Mouse (Mus musculus) forebrain, postnatal 0 days (tissue): ENCODE measurements at regions not wholly inside any gene's neighbourhood (a gene's known extent, or its start where the extent isn't known, plus 50 kb on each side); places are given as distances from the start of the nearest gene placed in this dataset.

Experiments
- ATAC-seq: fragments of 200-750 bp; cut with Nextera tagmentation; 2 replicates; pipeline ENCODE4 v1.8.0; 2017; ENCODE audit warnings: mild to moderate bottlenecking, moderate library complexity
- DNase-seq: peaks from one replicate; pipeline ENCODE4 v3.0.0-alpha.2; 2015
- H3K27ac ChIP-seq: fragments of 300-500 bp; sonication (generic); 2 replicates; pipeline ENCODE4 v1.5.1; 2014; ENCODE audit warnings: low read depth, mild to moderate bottlenecking, antibody characterized with exemption, low read length, moderate library complexity, mixed read lengths
- H3K27me3 ChIP-seq: fragments of 300-500 bp; sonication (generic); 2 replicates; pipeline ENCODE4 v1.6.1; 2014; ENCODE audit warnings: mild to moderate bottlenecking, low read length, mixed read lengths; ENCODE audit not compliant: insufficient read depth
- H3K36me3 ChIP-seq: fragments of 300-500 bp; sonication (generic); 2 replicates; pipeline ENCODE4 v1.6.1; 2014; ENCODE audit warnings: mild to moderate bottlenecking, moderate library complexity; ENCODE audit not compliant: insufficient read depth
- H3K4me1 ChIP-seq: fragments of 300-500 bp; sonication (generic); 2 replicates; pipeline ENCODE4 v1.6.1; 2014; ENCODE audit warnings: antibody characterized with exemption; ENCODE audit not compliant: insufficient read depth
- H3K4me2 ChIP-seq: fragments of 300-500 bp; sonication (generic); 2 replicates; pipeline ENCODE4 v1.6.1; 2014; ENCODE audit warnings: low read depth, mild to moderate bottlenecking, moderate library complexity
- H3K4me3 ChIP-seq: fragments of 300-500 bp; sonication (generic); 2 replicates; pipeline ENCODE4 v1.5.1; 2014; ENCODE audit warnings: low read depth, low read length, mixed read lengths
- H3K9ac ChIP-seq: fragments of 300-500 bp; sonication (generic); 2 replicates; pipeline ENCODE4 v1.6.1; 2014; ENCODE audit warnings: mild to moderate bottlenecking
- H3K9me3 ChIP-seq: fragments of 300-500 bp; sonication (generic); 2 replicates; pipeline ENCODE4 v1.6.1; 2016; ENCODE audit warnings: low read length
- CTCF ChIP-seq: sonication (generic); IDR thresholded peaks from 2 replicates; pipeline ENCODE4 v1.5.1; 2016; ENCODE audit warnings: antibody characterized with exemption, control low read depth, low read depth
- WGBS: fragments of 180-500 bp; shearing (Covaris S2); extraction: QIAGEN DNeasy Blood & Tissue Kit; methylation state at CpG from one replicate; pipeline ENCODE4 v1.1.7; 2014; 5-methylcytosine and 5-hydroxymethylcytosine counted together

GRCm38 (mm10) chr13:72763337-72763736 is 134.7 kb downstream of the Irx2 start:
- Histone ChIP-seq H3K4me2 (no peak overlapping the region), H3K9ac (no peak overlapping the region), H3K27me3 (no peaks in the 10 kb centered on the region; the same call in 1 of the 2 replicates), H3K9me3 (no peaks in the 10 kb centered on the region), H3K27ac (no peak overlapping the region), H3K4me1 (no peaks in the 10 kb centered on the region), H3K4me3 (no peak overlapping the region), H3K36me3 (no peaks in the 10 kb centered on the region)
- DNase-seq = no peak
- 61% methylated on average over 4 of the region's 4 CpGs for WGBS
- no peak for ATAC-seq
- no peak for TF ChIP-seq CTCF

GRCm38 (mm10) chr13:72767306-72767705 is 138.7 kb downstream of the Irx2 start:
- H3K27me3 ChIP-seq = no peaks in the 10 kb centered on the region; the same call in 1 of the 2 replicates
- H3K9ac ChIP-seq = no peak overlapping the region
- WGBS = 58% methylated on average over 5 of the region's 5 CpGs
- no peak for TF ChIP-seq CTCF
- H3K4me1 ChIP-seq = no peaks in the 10 kb centered on the region
- H3K36me3 ChIP-seq = no peaks in the 10 kb centered on the region
- no peaks in the 10 kb centered on the region for H3K9me3 ChIP-seq
- H3K4me3 ChIP-seq = no peak overlapping the region
- ATAC-seq (no peak), DNase-seq (no peak)
- no peak overlapping the region for H3K4me2 ChIP-seq
- H3K27ac ChIP-seq = no peak overlapping the region

DNA sequence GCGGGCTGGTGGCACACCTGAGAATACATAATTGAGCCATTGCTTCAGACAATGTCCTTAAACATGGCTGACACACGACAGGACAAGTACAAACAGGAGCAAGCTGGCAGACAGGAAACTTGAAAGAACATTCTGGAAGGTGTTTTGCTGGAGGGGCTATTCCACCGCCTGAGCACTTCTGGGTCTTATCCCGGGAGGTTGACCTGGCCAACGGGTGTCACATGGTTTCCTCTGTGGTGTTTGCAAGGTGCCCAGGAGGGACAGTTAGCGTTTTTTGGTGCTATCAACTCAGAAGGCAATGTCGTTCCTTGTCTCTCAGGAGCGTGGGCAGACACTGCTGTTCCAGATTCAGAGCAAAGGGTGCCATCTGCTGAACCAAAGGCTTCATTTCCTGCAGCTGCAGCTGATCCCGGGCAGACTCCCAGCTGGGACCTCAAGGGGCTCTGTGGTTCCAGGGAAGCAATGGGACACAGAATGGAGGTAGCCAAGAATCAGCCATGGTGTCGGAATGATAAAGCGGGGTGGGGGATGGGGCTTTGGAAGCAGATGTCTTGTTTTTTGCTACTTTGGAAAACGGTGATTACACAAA is 140.5 kb downstream of the Irx2 start:
- no peaks in the 10 kb centered on the region; the same call in 1 of the 2 replicates for H3K27me3 ChIP-seq
- TF ChIP-seq CTCF = peak; percentile 45
- H3K9me3 ChIP-seq = no peaks in the 10 kb centered on the region
- no peaks in the 10 kb centered on the region for H3K4me1 ChIP-seq
- ATAC-seq = peak; percentile 80
- H3K36me3 ChIP-seq = no peaks in the 10 kb centered on the region
- WGBS = 65% methylated on average over 12 of the region's 12 CpGs
- H3K27ac ChIP-seq = no peak overlapping the region
- DNase-seq = peak; percentile 41
- no peak overlapping the region for H3K9ac ChIP-seq
- H3K4me3 ChIP-seq = no peak overlapping the region
- H3K4me2 ChIP-seq = no peak overlapping the region

- H3K4me1 ChIP-seq = no peaks in the 10 kb centered on the region
- TF ChIP-seq CTCF = no peak
- 61% methylated on average over 7 of the region's 7 CpGs for WGBS
- no peak overlapping the region for H3K9ac ChIP-seq
- DNase-seq (no peak), ATAC-seq (no peak)
- no peaks in the 10 kb centered on the region for H3K36me3 ChIP-seq
- no peaks in the 10 kb centered on the region for H3K9me3 ChIP-seq
- H3K4me2 ChIP-seq = no peak overlapping the region
- no peak overlapping the region for H3K4me3 ChIP-seq
- no peaks in the 10 kb centered on the region for H3K27me3 ChIP-seq
- H3K27ac ChIP-seq = no peak overlapping the region
Observed at GRCm38 (mm10) chr13:72783026-72783726, 154.6 kb downstream of the Irx2 start.

GRCm38 (mm10) chr13:72783727-72784070 is 155.1 kb downstream of the Irx2 start:
- no peak for TF ChIP-seq CTCF
- no peaks in the 10 kb centered on the region for H3K27me3 ChIP-seq
- H3K4me1 ChIP-seq = no peaks in the 10 kb centered on the region
- H3K27ac ChIP-seq = no peak overlapping the region
- H3K4me3 ChIP-seq = no peak overlapping the region
- WGBS = 50% methylated on average over 6 of the region's 6 CpGs
- H3K9me3 ChIP-seq = no peaks in the 10 kb centered on the region
- DNase-seq = no peak
- no peaks in the 10 kb centered on the region for H3K36me3 ChIP-seq
- ATAC-seq = no peak
- no peak overlapping the region for H3K4me2 ChIP-seq
- no peak overlapping the region for H3K9ac ChIP-seq

GRCm38 (mm10) chr13:72792695-72793094 is 164.1 kb downstream of the Irx2 start:
- no peak for ATAC-seq
- 74% methylated on average over 3 of the region's 3 CpGs for WGBS
- TF ChIP-seq CTCF = no peak

GRCm38 (mm10) chr13:72800021-72800420 is 171.4 kb downstream of the Irx2 start:
- Histone ChIP-seq H3K27me3 (no peaks in the 10 kb centered on the region), H3K27ac (no peak overlapping the region), H3K9me3 (no peaks in the 10 kb centered on the region), H3K9ac (no peak overlapping the region), H3K36me3 (no peaks in the 10 kb centered on the region), H3K4me1 (no peaks in the 10 kb centered on the region), H3K4me2 (no peak overlapping the region), H3K4me3 (no peak overlapping the region)
- no peak for ATAC-seq
- WGBS = 9% methylated on average over 8 of the region's 8 CpGs
- no peak for TF ChIP-seq CTCF
- no peak for DNase-seq

More at GRCm38 (mm10) chr13:72792695-72793094, 164.1 kb downstream of the Irx2 start:
- H3K27me3 ChIP-seq = no peaks in the 10 kb centered on the region
- no peaks in the 10 kb centered on the region for H3K4me1 ChIP-seq
- H3K9ac ChIP-seq = no peak overlapping the region
- DNase-seq = no peak
- no peaks in the 10 kb centered on the region for H3K9me3 ChIP-seq
- H3K4me2 ChIP-seq = no peak overlapping the region
- no peak overlapping the region for H3K4me3 ChIP-seq
- no peak overlapping the region for H3K27ac ChIP-seq
- H3K36me3 ChIP-seq = no peaks in the 10 kb centered on the region
